8 mouse cellular contexts compared by ENCODE assay signal in genomic region chr5:103817754-103818153, GRCm38 (mm10).
DNase-seq lines count a peak whose midpoint lies in the region; ATAC-seq lines count a peak whose summit lies in the region.

No protein-coding gene starts in this region.

- no peak overlapping the region for H3K9ac ChIP-seq in intestine, embryonic 16.5 days (ENCODE audit: low read depth, low read length)
- H3K9ac ChIP-seq in midbrain, embryonic 12.5 days (replicated peaks): no peak overlapping the region

- no peak overlapping the region for H3K4me3 ChIP-seq in intestine, embryonic 16.5 days (ENCODE audit: low read length)
- no peak overlapping the region for H3K4me3 ChIP-seq in midbrain, embryonic 12.5 days

- H3K36me3 ChIP-seq in intestine, embryonic 16.5 days (ENCODE audit: control insufficient read depth, insufficient read depth, low read length): no peaks in the 10 kb centered on the region
- H3K36me3 ChIP-seq in midbrain, embryonic 12.5 days: no peaks in the 10 kb centered on the region

- H3K4me2 ChIP-seq in intestine, embryonic 16.5 days (ENCODE audit: low read depth, low read length): no peak overlapping the region
- H3K4me2 ChIP-seq in midbrain, embryonic 12.5 days (replicated peaks): no peak overlapping the region

- 25% methylated on average over 1 of the region's 1 CpGs for WGBS in intestine, embryonic 16.5 days
- 28% methylated on average over 1 of the region's 1 CpGs for WGBS in midbrain, embryonic 12.5 days

- H3K27me3 ChIP-seq in intestine, embryonic 16.5 days (replicated peaks; ENCODE audit: control insufficient read depth, insufficient read depth, low read length): no peaks in the 10 kb centered on the region
- H3K27me3 ChIP-seq in midbrain, embryonic 12.5 days: no peaks in the 10 kb centered on the region

- peaks cover 18% of the 10 kb centered on the region for H3K4me1 ChIP-seq in intestine, embryonic 16.5 days (ENCODE audit: control insufficient read depth, insufficient read depth, low read length)
- 0 out of 2 replicates have a peak, but pooled peaks cover 4% of the 10 kb centered on the region for H3K4me1 ChIP-seq in midbrain, embryonic 12.5 days

- no peaks in the 10 kb centered on the region for H3K9me3 ChIP-seq in intestine, embryonic 16.5 days (ENCODE audit: control insufficient read depth, low read length)
- no peaks in the 10 kb centered on the region for H3K9me3 ChIP-seq in midbrain, embryonic 12.5 days

- H3K27ac ChIP-seq in intestine, embryonic 16.5 days (ENCODE audit: low read length): no peak overlapping the region
- H3K27ac ChIP-seq in midbrain, embryonic 12.5 days (replicated peaks): no peak overlapping the region

- ATAC-seq in intestine, embryonic 16.5 days: 0 out of 2 replicates have a peak, but pooled peaks have one; percentile 14
- ATAC-seq in midbrain, embryonic 12.5 days (ENCODE audit: low FRiP score, low read depth): peak; percentile 58; the same call in 1 of the 2 replicates

- intact Hi-C loops in gastrocnemius, postnatal 36 days (cut with DNase I): loop anchor here (2.0 to 5.0 kb wide), 2 partner anchors 37 to 135 kb away; no protein-coding TSS in a partner anchor
- intact Hi-C loops in left cerebral cortex, postnatal 4 days (cut with DNase I): loop anchor here (5.0 to 10.0 kb wide), 2 partner anchors 63 to 135 kb away; no protein-coding TSS in a partner anchor

- DNase-seq in urinary bladder, postnatal 14 days (ENCODE audit: low spot score): peak; percentile 70
- DNase-seq in urinary bladder, adult 2 months (ENCODE audit: low spot score): no peak
- DNase-seq in embryo, embryonic 10.5 days (ENCODE audit: low spot score): peak; percentile 92
- DNase-seq in gastrocnemius, postnatal 36 days: peak; percentile 71 to 79
- DNase-seq in left cerebral cortex, postnatal 4 days: peak; percentile 76
- peak; percentile 82 for DNase-seq in skeletal muscle tissue, adult 2 months (ENCODE audit: low read depth, low spot score)
